Mouse (Mus musculus): Measurements from ENCODE around the gene Slc25a47.

DNA sequence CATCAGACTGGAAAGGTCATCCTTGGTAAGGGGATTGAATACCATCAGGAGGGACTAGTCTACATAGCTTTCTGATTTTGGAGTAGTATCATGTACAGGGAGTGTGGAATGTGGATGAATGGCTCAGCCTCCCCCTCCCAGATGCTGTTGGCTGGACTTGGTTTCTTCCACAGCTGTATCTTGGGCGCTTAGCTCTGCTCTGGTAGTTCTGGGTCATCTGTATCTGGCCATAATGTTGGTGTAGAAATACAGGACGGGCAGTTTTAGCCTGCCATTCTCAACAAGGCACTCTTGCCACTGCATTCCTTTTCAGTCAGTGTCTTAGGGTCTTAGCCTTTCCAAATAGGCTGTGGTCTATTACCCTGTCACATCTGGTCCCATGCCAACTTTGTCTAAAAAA lies 34.2 kb upstream of the Slc25a47 start:
- TF ChIP-seq CTCF (IDR thresholded peaks at IDR 0.05; ENCODE audit: extremely low read depth, insufficient read depth, insufficient read length, insufficient replicate concordance) (no peak), POLR2A (IDR thresholded peaks at IDR 0.05; ENCODE audit: low read depth, low read length) (no peak)
